Mouse (Mus musculus) bone marrow macrophage, adult 2 months (primary cell): ENCODE measurements around the gene Eaf2.

Experiments
- CTCF ChIP-seq: IDR thresholded peaks from 2 replicates; pipeline ENCODE4 v1.5.1; 2012; ENCODE audit warnings: low read depth, mild to moderate bottlenecking, low read length, moderate library complexity
- POLR2A ChIP-seq: IDR thresholded peaks from 2 replicates; pipeline ENCODE4 v1.6.1; 2012; ENCODE audit warnings: mild to moderate bottlenecking, low read depth, low read length, borderline replicate concordance

GRCm38 (mm10) chr16:36771703-36772102 is 103.1 kb downstream of the Eaf2 start:
- TF ChIP-seq CTCF (no peak), POLR2A (no peak)
